Mouse (Mus musculus): ENCODE data around the gene Rfx8.
A peak's percentile ranks its signal among the peaks of the same experiment; 100 is the strongest.

The Rfx8 gene

GRCm38 (mm10) chr1:39734881-39735280 lies 14.1 kb upstream of the Rfx8 start:
- no peak for DNase-seq (ENCODE audit: low spot score)

GRCm38 (mm10) chr1:39734311-39734710 lies 13.5 kb upstream of the Rfx8 start:
- no peak for DNase-seq (ENCODE audit: low spot score)

- no peak for DNase-seq (ENCODE audit: low spot score)
Measured at GRCm38 (mm10) chr1:39733876-39734275, 13.1 kb upstream of the Rfx8 start.

- DNase-seq (ENCODE audit: low spot score) = no peak
Measured at GRCm38 (mm10) chr1:39732081-39732480, 11.3 kb upstream of the Rfx8 start.

DNA sequence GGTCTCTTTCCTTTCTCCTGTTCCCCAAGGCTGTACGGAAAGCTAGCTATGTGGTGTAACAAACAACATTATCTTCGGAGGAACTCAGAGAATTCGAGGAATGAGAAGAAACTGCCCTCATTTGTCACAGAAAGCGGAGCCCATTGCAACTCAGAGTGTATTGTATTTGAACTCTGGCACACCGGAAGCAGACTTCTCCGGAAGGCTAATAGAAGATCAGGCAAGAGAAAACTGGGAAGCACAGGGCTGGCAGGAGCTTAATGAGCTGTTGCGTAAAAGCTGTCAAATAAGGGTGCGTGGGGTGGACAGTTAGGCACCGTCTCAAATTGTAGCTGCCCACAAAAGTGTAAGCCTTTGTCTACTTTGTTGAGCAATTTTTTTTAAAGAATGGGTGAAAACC lies 10.7 kb upstream of the Rfx8 start:
- peak; percentile 54 for DNase-seq (ENCODE audit: low spot score)

DNA sequence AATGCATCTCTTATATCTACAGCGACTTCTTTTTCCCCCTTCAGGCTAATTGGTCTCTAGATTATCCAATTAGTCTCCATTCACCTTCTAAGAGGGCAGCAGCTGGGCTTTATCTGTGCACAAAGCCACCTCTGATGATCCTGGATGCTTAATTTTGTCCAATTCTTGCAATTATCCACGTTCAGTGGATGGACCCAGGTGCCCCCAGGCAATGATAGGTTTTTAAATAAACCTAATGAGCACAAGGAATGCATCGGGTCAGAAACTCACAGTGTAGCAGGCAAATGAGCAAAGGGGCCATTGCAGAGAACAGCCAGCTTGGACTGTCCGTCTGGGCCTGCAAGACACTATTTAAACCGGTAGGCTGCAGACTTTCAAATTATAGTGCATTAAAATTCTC lies 10.1 kb upstream of the Rfx8 start:
- no peak for DNase-seq (ENCODE audit: low spot score)

GRCm38 (mm10) chr1:39729919-39730318 lies 9.1 kb upstream of the Rfx8 start:
- DNase-seq (ENCODE audit: low spot score) = no peak

GRCm38 (mm10) chr1:39721351-39721726 lies 542 bp upstream of the Rfx8 start:
- DNase-seq (ENCODE audit: low spot score) = no peak

GRCm38 (mm10) chr1:39720186-39720585 lies 611 bp downstream of the Rfx8 start:
- no peak for DNase-seq (ENCODE audit: low spot score)

DNA sequence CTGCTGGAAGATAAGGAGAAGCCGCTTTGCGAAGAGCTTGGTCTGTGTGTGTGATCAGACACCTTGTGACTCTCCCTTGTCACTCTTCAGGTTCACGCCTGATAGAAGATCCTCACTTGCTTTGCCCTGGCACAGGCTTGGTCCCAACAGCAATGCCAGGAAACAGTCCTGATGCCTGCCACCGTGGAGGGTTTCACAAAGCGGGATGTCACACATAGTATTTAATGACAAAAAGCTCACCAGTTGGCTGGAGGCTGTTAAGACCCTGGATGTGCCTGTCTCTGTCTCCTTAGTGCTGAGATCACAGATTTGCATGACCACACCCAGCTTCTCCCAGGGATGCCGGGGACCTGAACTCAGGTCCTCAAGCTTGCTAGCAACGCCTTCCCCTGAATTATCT lies 5.2 kb downstream of the Rfx8 start:
- no peak for DNase-seq (ENCODE audit: low spot score)

DNA sequence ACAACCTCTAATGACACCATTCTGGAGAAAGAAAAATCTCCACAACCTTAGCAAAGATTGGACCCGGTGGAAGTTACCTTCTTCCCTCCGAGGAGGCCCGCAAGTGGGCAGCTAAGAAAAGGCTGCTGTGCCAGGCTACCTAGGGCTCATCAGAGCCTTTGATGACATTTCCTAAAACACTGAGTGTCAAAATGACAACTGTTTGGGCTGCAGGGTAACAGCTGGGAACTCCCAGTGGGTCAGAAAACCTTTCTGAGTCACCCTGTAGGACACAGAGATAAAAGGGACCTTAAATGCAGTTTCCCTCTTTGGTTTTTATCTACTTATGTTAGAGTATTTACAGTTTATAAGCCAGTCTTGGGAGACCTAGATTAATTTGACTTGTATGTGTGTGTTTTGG lies 6.1 kb downstream of the Rfx8 start:
- DNase-seq (ENCODE audit: low spot score) = no peak

GRCm38 (mm10) chr1:39713842-39714658 lies 6.7 kb downstream of the Rfx8 start:
- DNase-seq (ENCODE audit: low spot score) = no peak

DNA sequence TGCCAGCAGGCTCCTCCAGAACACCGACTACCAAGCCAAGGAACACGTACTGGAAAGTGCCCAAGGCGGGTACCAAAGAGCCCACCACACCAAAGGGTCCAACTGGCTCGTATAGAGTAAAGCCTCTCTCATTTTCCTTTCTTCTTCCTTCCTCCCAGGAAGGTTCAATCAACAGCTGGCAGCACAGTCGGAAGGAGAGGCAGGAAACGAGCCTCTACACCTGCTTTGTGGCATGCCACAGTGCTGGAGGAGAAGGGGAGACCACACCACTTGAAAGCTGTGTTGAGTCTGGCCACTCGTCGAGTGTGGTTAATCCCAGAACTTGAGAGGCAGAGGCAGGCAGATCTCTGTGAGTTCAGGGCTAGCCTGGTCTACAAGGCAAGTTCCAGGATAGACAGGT lies 7.5 kb downstream of the Rfx8 start:
- DNase-seq (ENCODE audit: low spot score) = no peak

- DNase-seq (ENCODE audit: low spot score) = no peak
Measured at GRCm38 (mm10) chr1:39712261-39712660, 8.5 kb downstream of the Rfx8 start.

GRCm38 (mm10) chr1:39710604-39711003 lies 10.2 kb downstream of the Rfx8 start:
- no peak for DNase-seq (ENCODE audit: low spot score)

GRCm38 (mm10) chr1:39710016-39710415 lies 10.8 kb downstream of the Rfx8 start:
- no peak for DNase-seq (ENCODE audit: low spot score)

- DNase-seq (ENCODE audit: low spot score) = no peak
Measured at GRCm38 (mm10) chr1:39708778-39709177, 12.0 kb downstream of the Rfx8 start.

GRCm38 (mm10) chr1:39702216-39703046 lies 18.4 kb downstream of the Rfx8 start:
- DNase-seq (ENCODE audit: low spot score) = peak; percentile 53

DNA sequence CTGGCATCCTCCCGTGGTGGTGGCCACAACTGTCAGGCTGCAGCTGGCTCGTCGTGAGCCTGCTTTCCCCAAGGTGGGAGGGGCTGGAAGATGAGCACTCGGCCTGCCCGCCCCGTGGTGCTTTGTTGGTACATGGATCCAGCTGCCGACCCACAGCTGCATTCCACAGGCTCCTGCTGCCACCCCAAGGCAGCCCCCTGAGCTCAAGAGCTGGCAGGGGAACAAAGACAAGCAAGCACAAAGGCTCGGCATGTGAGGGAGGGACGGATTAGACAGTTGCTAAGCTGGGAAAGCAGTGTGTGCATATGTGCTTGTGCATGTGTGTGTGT lies 19.6 kb downstream of the Rfx8 start:
- DNase-seq (ENCODE audit: low spot score) = peak; percentile 74

- peak; percentile 67 for DNase-seq (ENCODE audit: low spot score)
Measured at GRCm38 (mm10) chr1:39700599-39701273, 20.1 kb downstream of the Rfx8 start.

DNA sequence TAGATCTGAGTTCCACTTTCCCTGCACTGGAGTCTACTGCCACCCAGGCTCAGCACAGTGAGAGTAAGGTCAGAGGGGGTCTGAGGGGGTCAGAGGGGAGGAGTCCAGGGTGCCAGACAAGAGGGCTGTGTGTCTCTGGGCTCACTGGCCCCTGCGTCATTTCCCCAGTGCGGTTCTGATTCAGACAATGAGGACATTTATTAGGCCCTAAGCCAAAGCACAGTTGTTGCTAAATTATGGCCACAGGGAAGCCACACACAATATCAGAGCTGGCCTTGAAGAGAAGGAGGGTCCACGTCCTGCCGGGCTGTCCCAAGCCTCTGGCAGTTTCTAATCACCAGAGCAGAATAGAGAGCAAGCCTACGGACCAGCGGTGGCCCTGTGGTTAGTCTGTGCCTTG lies 22.3 kb downstream of the Rfx8 start:
- peak; percentile 34 for DNase-seq (ENCODE audit: low spot score)

DNA sequence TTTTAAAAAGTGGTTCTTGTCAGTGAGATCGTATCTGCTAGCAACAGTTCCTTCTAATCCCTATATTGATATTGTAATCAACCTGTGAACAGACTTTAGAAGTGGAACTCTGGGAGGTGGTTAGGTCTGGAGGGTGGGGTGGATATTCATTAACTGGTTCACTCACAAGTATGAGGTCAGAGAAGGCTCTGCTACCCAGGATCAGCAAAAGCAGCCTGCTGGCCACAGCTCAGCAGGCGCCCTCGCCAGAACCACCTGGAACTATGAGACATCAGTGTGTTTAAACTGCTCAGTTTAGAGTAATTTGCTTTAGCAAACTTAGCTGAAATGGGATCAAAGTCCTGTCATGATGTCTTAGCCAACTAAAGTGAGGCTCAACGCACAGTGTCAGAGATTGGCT lies 25.6 kb downstream of the Rfx8 start:
- no peak for DNase-seq (ENCODE audit: low spot score)

DNA sequence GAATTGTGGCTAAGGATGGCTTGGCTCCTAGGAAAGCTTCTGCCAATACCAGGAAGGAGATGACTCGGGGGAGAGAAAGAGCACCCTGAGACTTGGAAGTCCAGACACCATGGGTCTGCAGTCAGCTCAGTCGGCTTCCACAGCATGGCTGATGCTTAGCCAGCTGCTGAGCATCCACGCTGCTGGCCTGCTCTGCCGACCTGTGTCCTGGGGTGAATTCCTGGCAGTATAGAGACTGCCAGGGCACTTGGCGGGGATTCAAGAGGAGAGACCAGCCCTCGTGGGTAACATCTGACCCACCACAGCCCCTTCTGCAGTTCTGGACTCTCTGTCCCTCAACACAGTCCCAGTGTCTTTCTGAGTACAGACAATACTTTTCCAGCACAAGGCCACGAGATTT lies 26.0 kb downstream of the Rfx8 start:
- no peak for DNase-seq (ENCODE audit: low spot score)
